Mouse (Mus musculus) bone marrow, adult 2 months (tissue): ENCODE measurements at regions not wholly inside any gene's neighbourhood (a gene's known extent, or its start where the extent isn't known, plus 50 kb on each side); places are given as distances from the start of the nearest gene placed in this dataset.

Source experiments
- CTCF ChIP-seq: fragments of 200-500 bp; IDR thresholded peaks from 2 replicates; pipeline ENCODE4 v1.5.1; 2011; ENCODE audit warnings: low read length, control low read depth; ENCODE audit not compliant: control insufficient read depth, insufficient read depth
- POLR2A ChIP-seq: fragments of 200-500 bp; IDR thresholded peaks from 2 replicates; pipeline ENCODE4 v1.6.1; 2011; ENCODE audit warnings: low read depth, mild to moderate bottlenecking, control low read depth, low read length, borderline replicate concordance; ENCODE audit not compliant: control insufficient read depth

DNA sequence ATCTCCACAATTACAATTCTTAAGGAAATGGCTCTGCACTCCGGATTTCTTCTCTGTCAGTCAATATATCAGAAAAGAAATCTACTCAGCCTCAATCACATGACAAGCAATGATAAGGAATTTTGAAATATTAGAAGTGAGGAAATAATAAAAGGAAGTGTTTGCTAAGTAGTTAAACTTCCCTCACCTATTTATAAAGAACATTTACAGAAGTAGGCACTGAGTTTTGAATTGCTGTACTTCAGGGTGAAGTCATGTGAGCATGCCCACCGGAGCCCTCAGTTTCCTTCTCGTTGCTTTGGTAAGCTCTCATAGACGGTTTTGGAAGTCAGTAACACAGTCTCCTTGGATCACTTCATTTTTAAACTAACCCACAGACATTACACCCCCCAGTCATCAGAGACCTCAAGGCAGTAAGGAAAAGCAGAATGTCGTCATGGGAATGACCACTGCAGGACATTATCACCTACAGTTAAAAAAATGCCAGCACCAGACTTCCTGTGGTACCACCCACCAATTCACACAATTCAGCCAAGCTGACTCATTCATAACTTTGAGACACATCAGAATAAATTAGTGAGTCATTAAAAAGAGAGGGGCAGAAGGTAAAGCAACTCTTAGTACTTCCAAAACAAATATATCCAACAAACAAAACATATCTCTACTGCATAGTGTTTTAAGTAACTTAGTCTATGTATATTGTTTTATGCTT lies 541.6 kb upstream of the Hsf2 start:
- TF ChIP-seq POLR2A (no peak), CTCF (no peak)
